Mouse (Mus musculus): ENCODE data around the gene E130116L18Rik. TPM values are rescaled to one million over a fixed set of nuclear protein-coding genes. Genes with fewer than 3 reads are reported as not detected.

Gene E130116L18Rik
- polyA plus RNA-seq, 1 experiment = not detected

DNA sequence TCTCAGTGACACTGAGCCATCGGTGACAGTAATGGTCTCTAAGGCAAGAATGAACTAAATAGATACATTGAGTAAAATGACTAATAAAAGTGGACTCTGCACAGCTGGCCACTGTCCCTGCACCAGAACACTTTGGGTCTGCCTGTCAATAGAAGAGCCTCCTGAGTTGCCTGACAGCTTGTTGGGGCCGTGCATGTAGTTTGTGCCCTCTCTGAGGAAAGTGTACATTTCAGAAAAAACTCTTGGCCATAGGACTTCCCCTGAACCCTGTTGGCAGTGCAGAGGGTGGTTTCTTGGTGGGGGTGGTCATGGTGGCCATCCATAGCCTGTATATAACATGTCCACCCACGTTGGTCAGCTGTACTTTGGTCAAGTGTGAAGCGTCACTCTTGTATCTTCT is 31.5 kb upstream of the E130116L18Rik start:
- no peaks in the 10 kb centered on the region for H3K36me3 ChIP-seq (ENCODE audit: control insufficient read depth, insufficient read depth, low read length, poor library complexity, severe bottlenecking)
- no peaks in the 10 kb centered on the region for H3K4me1 ChIP-seq (ENCODE audit: control insufficient read depth, insufficient read depth, low read length)
- TF ChIP-seq POLR2A (IDR thresholded peaks at IDR 0.05; ENCODE audit: insufficient read depth, low read length) (no peak), CTCF (IDR thresholded peaks at IDR 0.05; ENCODE audit: low read depth, low read length) (no peak), EP300 (IDR thresholded peaks at IDR 0.05; ENCODE audit: insufficient read depth, low read depth, low read length) (no peak)
- no peaks in the 10 kb centered on the region for H3K27me3 ChIP-seq (ENCODE audit: control insufficient read depth, insufficient read depth, low read length, poor library complexity, severe bottlenecking)
- H3K9ac ChIP-seq (ENCODE audit: low read depth, poor library complexity, severe bottlenecking) = no peak overlapping the region
- H3K4me3 ChIP-seq (ENCODE audit: low read depth, low read length) = no peak overlapping the region
- no peaks in the 10 kb centered on the region for H3K9me3 ChIP-seq (replicated peaks; ENCODE audit: control insufficient read depth, insufficient read depth, low read length, poor library complexity, severe bottlenecking)
- H3K27ac ChIP-seq (ENCODE audit: insufficient read depth, low read length) = no peak overlapping the region

DNA sequence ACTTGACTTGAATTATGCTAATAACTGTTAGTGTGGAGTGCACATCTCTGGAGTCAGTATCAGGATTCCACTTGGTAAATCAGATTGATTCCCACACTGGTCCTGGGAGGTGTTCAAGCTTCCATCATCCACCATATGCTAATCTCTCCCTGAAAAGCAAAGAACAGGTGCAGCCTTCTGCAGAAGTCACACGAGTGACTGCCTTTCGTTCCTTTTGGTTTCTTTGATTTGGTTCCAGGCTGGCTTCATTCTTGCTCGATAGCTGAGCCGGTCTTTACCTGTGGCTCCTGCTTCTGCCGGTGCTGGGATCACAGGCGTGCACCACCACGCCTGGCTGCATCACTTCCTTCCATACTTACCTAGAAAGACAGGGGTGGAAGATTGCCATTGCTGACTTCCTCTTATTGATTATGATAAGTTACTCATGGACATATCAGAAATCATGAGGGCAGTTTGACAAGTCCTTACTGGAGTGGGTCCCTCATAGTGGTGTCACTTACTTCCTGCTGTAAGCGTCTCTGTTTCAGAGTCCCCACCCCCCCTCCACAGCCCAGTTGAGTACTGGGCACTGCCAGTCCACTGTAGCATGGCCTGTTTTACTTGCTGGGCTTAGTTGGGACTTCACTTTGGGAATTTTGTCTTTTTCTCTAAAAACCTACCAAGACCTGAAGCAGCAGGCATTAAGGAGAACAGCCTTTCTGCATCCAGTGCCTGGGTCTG is 30.0 kb upstream of the E130116L18Rik start:
- no peak for TF ChIP-seq CTCF (IDR thresholded peaks at IDR 0.05; ENCODE audit: low read depth, low read length)
- no peak for TF ChIP-seq EP300 (IDR thresholded peaks at IDR 0.05; ENCODE audit: insufficient read depth, low read depth, low read length)
- TF ChIP-seq POLR2A (IDR thresholded peaks at IDR 0.05; ENCODE audit: insufficient read depth, low read length) = no peak
- Histone ChIP-seq H3K4me1 (ENCODE audit: control insufficient read depth, insufficient read depth, low read length) (no peaks in the 10 kb centered on the region), H3K4me3 (ENCODE audit: low read depth, low read length) (no peak overlapping the region), H3K9me3 (replicated peaks; ENCODE audit: control insufficient read depth, insufficient read depth, low read length, poor library complexity, severe bottlenecking) (no peaks in the 10 kb centered on the region), H3K27ac (ENCODE audit: insufficient read depth, low read length) (no peak overlapping the region), H3K27me3 (ENCODE audit: control insufficient read depth, insufficient read depth, low read length, poor library complexity, severe bottlenecking) (no peaks in the 10 kb centered on the region), H3K36me3 (ENCODE audit: control insufficient read depth, insufficient read depth, low read length, poor library complexity, severe bottlenecking) (no peaks in the 10 kb centered on the region), H3K9ac (ENCODE audit: low read depth, poor library complexity, severe bottlenecking) (no peak overlapping the region)

DNA sequence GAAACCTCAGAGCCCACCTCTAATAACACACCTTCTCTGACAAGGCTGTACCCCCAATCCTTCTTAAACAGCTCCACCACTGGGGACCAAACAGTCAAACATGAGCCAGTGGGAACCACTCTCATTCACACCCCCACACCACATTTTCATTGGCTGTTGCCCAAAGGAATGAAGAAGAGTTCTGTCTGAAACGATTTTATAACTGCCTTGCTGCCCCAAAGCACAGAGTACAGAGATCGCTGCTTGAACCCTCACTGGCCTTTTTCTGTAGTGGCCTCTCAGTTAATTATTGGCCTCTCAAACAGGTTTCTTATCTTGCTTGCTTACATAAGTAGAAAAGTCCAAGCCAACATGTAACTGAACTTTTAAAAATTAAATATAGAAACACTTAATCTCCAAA is 29.5 kb upstream of the E130116L18Rik start:
- TF ChIP-seq EP300 (IDR thresholded peaks at IDR 0.05; ENCODE audit: insufficient read depth, low read depth, low read length) (no peak), CTCF (IDR thresholded peaks at IDR 0.05; ENCODE audit: low read depth, low read length) (no peak), POLR2A (IDR thresholded peaks at IDR 0.05; ENCODE audit: insufficient read depth, low read length) (no peak)
- Histone ChIP-seq H3K27me3 (ENCODE audit: control insufficient read depth, insufficient read depth, low read length, poor library complexity, severe bottlenecking) (no peaks in the 10 kb centered on the region), H3K4me3 (ENCODE audit: low read depth, low read length) (no peak overlapping the region), H3K27ac (ENCODE audit: insufficient read depth, low read length) (no peak overlapping the region), H3K4me1 (ENCODE audit: control insufficient read depth, insufficient read depth, low read length) (no peaks in the 10 kb centered on the region), H3K9ac (ENCODE audit: low read depth, poor library complexity, severe bottlenecking) (no peak overlapping the region), H3K9me3 (replicated peaks; ENCODE audit: control insufficient read depth, insufficient read depth, low read length, poor library complexity, severe bottlenecking) (no peaks in the 10 kb centered on the region), H3K36me3 (ENCODE audit: control insufficient read depth, insufficient read depth, low read length, poor library complexity, severe bottlenecking) (no peaks in the 10 kb centered on the region)

DNA sequence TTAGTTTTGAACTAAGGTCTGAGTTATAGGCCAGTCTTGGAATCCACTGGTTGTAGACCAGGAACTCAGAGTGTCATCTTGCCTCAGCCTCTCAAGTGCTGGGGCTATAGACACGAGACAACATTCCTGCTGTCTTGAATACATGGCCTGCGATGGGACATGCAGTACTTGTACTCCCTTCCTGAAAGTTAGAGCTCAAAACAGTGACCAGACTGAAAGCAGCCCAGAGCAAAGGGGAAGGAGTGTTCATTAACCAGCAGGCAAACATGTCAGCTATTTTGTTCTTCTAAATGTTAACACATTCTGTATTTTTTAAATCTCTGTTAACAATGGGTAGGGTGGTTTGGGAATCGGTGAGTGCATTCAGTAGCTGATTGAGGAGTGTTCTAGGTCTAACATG is 24.1 kb upstream of the E130116L18Rik start:
- Histone ChIP-seq H3K36me3 (ENCODE audit: control insufficient read depth, insufficient read depth, low read length, poor library complexity, severe bottlenecking) (no peaks in the 10 kb centered on the region), H3K4me3 (ENCODE audit: low read depth, low read length) (no peak overlapping the region), H3K27ac (ENCODE audit: insufficient read depth, low read length) (no peak overlapping the region), H3K27me3 (ENCODE audit: control insufficient read depth, insufficient read depth, low read length, poor library complexity, severe bottlenecking) (no peaks in the 10 kb centered on the region), H3K9ac (ENCODE audit: low read depth, poor library complexity, severe bottlenecking) (no peak overlapping the region), H3K4me1 (ENCODE audit: control insufficient read depth, insufficient read depth, low read length) (no peaks in the 10 kb centered on the region), H3K9me3 (replicated peaks; ENCODE audit: control insufficient read depth, insufficient read depth, low read length, poor library complexity, severe bottlenecking) (no peaks in the 10 kb centered on the region)
- TF ChIP-seq CTCF (IDR thresholded peaks at IDR 0.05; ENCODE audit: low read depth, low read length) (no peak), POLR2A (IDR thresholded peaks at IDR 0.05; ENCODE audit: insufficient read depth, low read length) (no peak), EP300 (IDR thresholded peaks at IDR 0.05; ENCODE audit: insufficient read depth, low read depth, low read length) (no peak)

DNA sequence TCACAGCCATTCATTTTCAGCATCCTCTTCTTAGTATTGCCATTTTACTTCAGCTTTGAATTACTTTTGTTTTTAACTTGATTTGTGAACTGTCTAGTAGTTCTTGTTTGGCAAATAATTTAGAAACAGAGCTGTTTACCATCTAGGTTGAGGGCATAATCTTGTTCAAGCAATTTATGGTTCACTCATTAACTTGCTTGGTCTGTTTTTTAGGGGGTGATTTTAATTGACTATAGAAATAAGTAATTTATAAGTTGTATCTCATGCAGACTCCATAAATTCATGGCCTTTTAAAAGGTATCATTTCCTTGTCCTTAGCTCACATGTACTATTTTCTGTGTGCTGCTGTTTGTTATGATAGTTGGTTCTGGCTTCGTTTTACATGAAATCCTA is 23.5 kb upstream of the E130116L18Rik start:
- TF ChIP-seq EP300 (IDR thresholded peaks at IDR 0.05; ENCODE audit: insufficient read depth, low read depth, low read length) (no peak), POLR2A (IDR thresholded peaks at IDR 0.05; ENCODE audit: insufficient read depth, low read length) (no peak), CTCF (IDR thresholded peaks at IDR 0.05; ENCODE audit: low read depth, low read length) (no peak)
- Histone ChIP-seq H3K36me3 (ENCODE audit: control insufficient read depth, insufficient read depth, low read length, poor library complexity, severe bottlenecking) (no peaks in the 10 kb centered on the region), H3K4me1 (ENCODE audit: control insufficient read depth, insufficient read depth, low read length) (no peaks in the 10 kb centered on the region), H3K9me3 (replicated peaks; ENCODE audit: control insufficient read depth, insufficient read depth, low read length, poor library complexity, severe bottlenecking) (no peaks in the 10 kb centered on the region), H3K4me3 (ENCODE audit: low read depth, low read length) (no peak overlapping the region), H3K27me3 (ENCODE audit: control insufficient read depth, insufficient read depth, low read length, poor library complexity, severe bottlenecking) (no peaks in the 10 kb centered on the region), H3K9ac (ENCODE audit: low read depth, poor library complexity, severe bottlenecking) (no peak overlapping the region), H3K27ac (ENCODE audit: insufficient read depth, low read length) (no peak overlapping the region)

DNA sequence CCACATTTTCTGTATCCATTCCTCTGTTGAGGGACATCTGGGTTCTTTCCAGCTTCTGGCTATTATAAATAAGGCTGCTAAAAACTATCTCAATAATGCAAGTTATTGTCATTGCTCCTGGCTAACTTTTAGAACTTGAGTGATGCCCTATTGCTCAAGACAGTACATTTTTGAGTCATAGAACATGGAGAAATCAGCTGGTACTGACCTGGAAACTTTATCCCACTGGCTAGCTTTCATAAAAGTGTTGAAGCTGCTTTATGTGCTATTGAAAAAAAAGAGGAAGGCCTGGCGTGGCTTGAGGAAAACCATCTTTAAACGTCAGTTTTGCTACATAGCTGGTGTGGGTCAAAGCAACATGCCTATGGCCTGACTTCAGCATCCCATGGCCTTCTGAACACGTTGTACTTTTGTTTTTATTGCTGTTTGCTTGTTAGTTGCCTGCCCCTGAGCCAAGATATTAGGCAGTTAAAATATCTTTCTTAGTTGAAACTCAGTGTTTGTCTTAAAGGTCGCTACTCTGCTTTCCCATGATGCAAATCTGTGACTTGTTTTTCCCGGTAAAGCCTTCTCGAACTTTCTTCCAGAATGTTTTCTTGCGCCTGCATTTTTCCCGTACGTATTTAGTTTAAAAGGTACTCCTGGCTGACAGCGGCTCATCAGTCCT is 23.0 kb upstream of the E130116L18Rik start:
- H3K36me3 ChIP-seq (ENCODE audit: control insufficient read depth, insufficient read depth, low read length, poor library complexity, severe bottlenecking) = no peaks in the 10 kb centered on the region
- TF ChIP-seq EP300 (IDR thresholded peaks at IDR 0.05; ENCODE audit: insufficient read depth, low read depth, low read length) = no peak
- H3K9ac ChIP-seq (ENCODE audit: low read depth, poor library complexity, severe bottlenecking) = no peak overlapping the region
- no peak overlapping the region for H3K4me3 ChIP-seq (ENCODE audit: low read depth, low read length)
- H3K9me3 ChIP-seq (replicated peaks; ENCODE audit: control insufficient read depth, insufficient read depth, low read length, poor library complexity, severe bottlenecking) = no peaks in the 10 kb centered on the region
- H3K4me1 ChIP-seq (ENCODE audit: control insufficient read depth, insufficient read depth, low read length) = no peaks in the 10 kb centered on the region
- H3K27me3 ChIP-seq (ENCODE audit: control insufficient read depth, insufficient read depth, low read length, poor library complexity, severe bottlenecking) = no peaks in the 10 kb centered on the region
- no peak overlapping the region for H3K27ac ChIP-seq (ENCODE audit: insufficient read depth, low read length)

Data from ES-Bruce4 (cell line).